Mouse (Mus musculus): Measurements from ENCODE around the gene Cks1b.

The Cks1b gene

DNA sequence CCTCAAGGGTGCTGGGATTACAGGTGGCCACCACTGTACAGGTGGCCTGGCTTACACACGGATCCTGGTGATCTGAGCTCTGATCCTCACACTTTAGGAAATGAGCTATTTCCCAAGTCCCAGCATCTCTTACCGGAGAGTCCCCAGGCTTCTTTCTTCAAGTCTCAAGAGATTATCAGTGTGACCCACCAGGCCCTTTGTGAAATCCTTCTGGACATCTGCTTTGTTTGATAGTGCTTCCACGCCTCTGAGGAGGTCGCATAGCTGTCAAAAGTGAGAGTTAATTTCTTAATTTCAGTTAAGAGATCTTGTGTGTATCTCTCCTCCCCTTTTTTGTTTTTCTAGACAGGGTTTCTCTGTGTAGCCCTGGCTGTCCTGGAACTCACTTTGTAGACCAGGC, 7.7 kb upstream of the Cks1b start:
- no peak for DNase-seq (ENCODE audit: low spot score in 2 of 2)

DNA sequence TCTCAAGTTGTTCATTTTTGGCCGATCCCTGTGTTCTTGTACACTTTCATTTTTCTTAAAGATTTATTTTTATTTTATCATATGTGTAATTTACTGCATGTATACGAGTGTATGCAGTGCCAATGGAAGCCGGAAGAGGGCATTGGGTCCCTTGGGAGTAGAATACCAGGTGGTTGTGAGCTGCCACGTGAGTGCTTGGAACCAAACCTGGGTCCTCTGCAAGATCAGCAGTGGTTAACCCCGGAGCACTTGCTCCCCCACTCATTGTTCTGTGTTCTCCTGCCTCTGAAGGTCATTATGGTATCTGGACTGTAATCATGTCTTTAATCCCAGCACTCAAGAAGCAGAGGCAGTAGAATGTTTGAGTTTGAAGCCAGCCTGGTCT, 7.0 kb upstream of the Cks1b start:
- no peak for DNase-seq (ENCODE audit: low spot score in 2 of 2)

DNA sequence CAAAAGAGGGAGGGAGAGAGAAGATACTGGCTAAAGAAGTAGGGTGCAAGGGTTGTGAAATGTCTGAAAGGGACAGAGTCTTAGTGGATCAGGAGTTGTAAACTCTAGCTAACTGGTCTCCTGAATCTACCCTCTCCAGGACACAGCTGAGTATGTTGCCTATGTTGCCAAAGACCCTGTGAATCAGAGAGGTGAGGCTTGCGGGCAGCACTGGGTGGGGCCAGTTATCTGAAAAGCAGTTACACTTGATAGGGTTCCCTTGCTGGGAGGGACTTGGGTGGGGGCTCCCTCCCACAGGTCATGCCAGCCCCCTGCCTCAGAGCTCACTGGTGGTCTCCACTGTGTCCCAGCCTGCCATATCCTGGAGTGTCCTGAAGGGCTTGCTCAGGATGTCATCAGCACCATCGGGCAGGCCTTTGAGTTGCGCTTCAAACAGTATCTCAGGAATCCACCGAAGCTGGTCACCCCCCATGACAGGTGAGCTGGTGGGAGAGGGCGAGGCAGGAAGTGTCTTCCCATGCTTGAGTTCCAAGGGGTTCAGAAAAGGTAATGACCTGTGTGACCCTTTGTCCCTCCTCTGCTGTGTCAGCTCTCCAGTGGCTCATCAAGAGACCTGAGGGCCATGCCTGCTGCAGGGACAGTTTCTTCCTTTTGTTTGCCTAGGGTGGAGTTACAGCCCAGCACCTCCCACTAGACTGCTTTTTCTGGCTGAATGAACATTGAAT, 6.4 kb upstream of the Cks1b start:
- DNase-seq (ENCODE audit: low spot score in 2 of 2): no peak

DNA sequence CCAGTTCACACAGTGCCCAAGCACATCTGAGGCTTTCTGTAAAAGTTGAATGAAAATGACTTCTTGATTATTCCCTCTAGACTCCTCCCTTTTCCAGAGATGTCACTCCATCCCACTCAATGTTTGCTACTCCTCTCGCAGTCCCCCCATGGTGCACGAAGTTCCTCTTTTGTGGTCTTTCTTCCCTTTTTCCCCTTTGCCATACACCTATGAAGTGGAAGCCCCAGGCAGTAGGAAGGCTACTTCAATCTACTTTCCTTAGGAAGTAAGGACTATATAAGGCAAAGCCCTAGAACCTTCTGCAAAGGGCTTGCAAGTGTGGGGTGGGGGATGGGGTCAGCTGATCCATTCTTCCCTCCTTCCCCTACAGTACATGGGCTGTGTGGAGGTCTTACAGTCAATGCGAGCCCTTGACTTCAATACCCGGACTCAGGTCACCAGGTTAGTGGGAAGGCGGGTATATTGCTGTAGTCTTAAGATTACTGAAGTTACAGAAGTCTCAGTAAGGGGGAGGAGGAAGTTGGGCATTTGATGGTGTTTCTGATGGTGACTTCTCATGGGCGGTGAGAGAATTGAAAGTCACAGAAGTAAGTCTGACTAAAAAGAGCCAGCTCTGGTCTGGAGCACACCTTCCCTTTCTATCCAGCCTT, 4.5 kb upstream of the Cks1b start:
- DNase-seq (ENCODE audit: low spot score in 2 of 2): no peak

DNA sequence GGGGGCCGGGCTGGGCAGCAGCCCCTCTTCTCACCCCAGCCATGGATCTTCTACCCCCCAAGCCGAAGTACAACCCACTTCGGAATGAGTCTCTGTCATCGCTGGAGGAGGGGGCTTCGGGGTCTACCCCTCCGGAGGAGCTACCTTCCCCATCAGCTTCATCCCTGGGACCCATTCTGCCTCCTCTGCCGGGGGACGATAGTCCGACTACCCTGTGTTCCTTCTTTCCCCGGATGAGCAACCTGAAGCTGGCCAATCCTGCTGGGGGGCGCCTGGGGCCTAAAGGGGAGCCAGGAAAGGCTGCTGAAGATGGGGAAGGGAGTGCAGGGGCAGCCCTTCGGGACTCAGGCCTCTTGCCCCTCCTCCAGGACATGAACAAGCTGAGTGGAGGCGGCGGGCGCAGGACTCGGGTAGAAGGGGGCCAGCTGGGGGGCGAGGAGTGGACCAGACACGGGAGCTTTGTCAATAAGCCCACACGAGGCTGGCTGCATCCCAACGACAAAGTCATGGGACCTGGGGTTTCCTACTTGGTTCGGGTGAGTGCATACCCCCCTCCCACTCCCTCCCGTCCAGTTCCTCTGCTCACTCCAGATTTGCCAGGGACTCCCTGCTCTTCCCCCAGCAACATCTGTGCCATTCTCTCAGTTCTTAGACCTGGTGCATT, 3.8 kb upstream of the Cks1b start:
- no peak for DNase-seq (ENCODE audit: low spot score in 2 of 2)

DNA sequence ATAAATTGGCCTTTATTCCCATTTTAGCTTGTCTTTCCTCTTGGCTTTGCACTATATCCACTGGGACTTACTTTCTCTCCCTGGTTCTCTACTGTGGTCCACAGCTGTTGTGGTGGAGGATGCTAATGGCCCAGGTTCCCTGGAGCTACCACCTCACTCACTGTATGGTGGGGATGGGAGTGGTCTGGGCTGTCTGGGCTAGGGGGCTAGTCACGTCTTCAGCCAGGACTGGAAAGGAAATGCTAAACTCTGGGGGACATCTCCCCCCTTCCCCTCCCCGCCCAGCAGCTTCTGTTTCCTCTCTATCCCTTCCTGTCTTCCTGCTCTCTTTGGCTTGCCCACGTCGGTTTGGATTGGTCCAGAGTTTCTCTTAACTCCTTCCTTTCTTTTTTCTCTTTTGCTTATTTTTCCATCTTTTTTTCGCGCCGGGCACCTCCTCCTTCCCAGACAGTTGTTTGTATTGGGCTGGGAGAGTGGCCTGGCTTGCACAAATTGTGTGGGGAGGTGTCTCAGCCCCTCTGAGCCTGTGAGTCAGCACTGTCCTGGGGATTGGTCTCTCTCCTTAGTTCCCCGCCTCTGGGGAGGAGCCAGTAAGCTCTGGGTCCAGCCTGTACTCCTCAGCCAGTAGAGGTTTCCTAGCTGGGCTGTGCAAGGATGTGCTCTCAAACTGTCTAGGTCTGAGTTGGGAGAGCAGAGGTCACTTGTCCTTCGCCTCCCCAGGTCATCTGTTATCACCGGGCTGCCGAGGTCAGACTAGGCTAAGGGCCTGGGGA, 3.0 kb upstream of the Cks1b start:
- peak; percentile 54 to 55 for DNase-seq (ENCODE audit: low spot score in 2 of 2)

DNA sequence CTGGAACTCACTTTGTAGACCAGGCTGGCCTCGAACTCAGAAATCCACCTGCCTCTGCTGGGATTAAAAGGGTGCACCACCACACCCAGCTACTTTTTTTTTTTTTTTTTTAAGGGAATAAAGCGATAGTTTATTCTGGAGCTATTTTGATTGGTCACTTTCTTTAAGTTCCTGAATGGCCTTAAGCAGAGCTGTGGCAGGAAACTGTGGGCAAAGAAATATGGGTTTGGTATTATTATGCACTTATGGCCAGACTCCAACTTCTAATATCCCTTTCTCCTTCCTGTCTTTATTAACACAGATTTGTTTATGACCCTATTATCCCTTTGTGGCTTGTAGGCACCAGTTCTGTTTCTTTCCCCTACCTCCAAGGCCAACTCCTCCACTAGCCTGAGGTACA, 2.2 kb upstream of the Cks1b start:
- DNase-seq (ENCODE audit: low spot score in 2 of 2): no peak

DNA sequence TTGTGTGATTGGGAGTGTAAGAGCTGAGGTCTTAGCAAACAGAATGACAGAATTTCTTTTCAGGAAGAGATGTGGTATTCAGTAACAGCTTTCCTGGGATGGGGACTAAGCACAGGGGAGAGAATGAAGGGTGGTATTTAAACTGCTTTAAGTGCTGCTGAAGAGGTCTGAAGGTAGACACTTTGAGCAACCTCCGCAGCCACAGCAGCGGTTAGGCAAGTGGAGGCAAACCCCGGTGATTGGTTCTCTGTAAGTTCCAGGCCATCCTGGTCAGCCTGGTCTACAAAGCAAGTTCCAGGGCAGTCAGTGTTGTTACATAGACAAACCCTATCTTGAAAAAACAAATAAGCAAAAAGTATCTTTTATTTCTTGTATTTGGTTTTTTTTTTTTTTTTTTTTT, 1.8 kb upstream of the Cks1b start:
- DNase-seq (ENCODE audit: low spot score in 2 of 2): no peak

DNA sequence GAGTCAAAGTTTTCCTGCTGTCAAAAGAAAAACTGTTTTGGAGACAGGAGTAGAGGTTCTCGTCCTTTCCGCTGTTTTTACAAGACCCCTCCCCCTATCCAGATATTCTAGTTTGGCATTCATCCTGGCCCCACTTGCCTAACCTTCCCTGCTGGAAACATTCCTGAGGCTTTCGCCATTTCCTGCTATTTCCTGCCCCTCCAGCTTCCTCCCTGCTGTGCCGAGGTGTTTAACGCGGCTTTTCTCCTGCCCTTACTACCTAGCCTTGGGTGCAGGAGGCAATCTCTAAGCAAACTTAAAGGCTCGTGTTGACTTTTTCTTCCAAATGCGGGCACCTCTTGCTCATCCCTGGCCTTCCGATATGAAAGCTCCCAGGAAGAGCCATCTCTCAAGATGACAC, 1.4 kb upstream of the Cks1b start:
- no peak for DNase-seq (ENCODE audit: low spot score in 2 of 2)

DNA sequence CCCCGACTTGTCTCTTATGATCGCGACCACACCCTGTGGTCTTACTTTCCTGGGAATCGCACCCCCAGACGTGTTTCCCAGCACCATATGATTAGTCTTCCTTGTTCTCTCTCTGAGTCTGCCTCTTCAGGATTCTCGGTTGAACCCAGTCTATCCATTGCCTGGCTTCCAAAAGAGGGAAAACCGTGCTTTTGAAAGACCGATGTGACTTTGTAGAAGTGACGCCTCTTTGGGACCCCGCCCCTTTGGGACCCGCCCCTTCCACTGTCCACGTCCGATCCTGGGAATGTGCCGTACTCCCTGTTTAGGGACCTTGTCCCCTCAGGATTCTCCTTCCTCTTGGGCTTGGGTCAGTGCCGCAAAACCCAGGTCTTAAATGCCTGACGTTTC, 673 bp upstream of the Cks1b start:
- DNase-seq (ENCODE audit: low spot score in 2 of 2): no peak

DNA sequence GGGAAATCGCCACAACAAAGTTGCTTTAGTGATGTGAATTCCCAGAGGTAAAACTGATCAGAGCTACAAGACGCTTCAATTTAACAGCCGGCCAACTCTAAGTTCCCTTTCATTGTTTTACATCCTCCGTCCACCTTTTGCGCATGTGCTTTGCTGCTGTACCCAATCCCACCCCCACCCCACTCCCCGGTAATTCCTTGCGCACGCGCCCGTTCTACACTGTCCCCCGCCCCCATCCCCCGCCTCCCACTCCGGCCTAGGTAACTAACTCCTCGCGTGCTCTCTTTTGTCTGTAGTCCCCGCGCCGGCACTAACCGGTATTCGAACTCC, 378 bp downstream of the Cks1b start:
- no peak for DNase-seq (ENCODE audit: low spot score in 2 of 2)

DNA sequence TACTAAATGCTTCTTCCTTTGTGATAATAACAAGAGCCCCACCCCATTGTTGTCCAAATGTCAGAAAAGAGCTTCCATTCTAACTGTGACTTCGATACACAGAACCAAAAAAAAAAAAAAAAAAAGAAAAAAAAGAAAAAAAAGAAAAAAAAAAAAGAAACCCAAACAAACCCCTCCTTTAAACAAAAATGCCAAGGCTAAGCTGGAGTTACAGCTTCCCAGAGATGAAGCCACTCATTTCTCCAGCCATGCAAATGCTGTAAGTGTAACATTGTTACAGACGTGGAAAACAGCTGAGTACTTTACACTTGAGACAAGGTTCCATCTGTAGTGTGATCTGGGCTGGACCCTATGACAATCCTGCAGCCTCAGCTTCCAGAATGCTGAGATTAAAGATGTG, 1.1 kb downstream of the Cks1b start:
- DNase-seq (ENCODE audit: low spot score in 2 of 2): no peak

DNA sequence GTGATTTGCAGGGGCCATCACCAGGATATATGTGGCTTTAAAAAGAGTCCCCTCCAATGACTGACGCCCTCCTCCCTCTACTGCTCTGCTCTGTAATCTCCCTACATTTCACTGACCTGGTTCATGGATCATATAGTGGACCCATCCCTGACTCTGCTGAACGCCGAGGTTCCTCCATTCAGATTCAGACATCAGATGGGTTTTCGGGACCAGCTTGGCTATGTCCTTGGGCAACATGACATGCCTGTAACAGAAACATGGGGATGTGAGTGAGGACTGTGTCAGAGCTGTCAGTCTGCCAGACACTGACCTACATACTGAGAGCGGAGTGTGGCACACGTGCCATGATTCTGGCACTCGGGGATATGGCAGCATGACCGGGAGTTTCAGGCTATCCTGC, 2.0 kb downstream of the Cks1b start:
- no peak for DNase-seq (ENCODE audit: low spot score in 2 of 2)

DNA sequence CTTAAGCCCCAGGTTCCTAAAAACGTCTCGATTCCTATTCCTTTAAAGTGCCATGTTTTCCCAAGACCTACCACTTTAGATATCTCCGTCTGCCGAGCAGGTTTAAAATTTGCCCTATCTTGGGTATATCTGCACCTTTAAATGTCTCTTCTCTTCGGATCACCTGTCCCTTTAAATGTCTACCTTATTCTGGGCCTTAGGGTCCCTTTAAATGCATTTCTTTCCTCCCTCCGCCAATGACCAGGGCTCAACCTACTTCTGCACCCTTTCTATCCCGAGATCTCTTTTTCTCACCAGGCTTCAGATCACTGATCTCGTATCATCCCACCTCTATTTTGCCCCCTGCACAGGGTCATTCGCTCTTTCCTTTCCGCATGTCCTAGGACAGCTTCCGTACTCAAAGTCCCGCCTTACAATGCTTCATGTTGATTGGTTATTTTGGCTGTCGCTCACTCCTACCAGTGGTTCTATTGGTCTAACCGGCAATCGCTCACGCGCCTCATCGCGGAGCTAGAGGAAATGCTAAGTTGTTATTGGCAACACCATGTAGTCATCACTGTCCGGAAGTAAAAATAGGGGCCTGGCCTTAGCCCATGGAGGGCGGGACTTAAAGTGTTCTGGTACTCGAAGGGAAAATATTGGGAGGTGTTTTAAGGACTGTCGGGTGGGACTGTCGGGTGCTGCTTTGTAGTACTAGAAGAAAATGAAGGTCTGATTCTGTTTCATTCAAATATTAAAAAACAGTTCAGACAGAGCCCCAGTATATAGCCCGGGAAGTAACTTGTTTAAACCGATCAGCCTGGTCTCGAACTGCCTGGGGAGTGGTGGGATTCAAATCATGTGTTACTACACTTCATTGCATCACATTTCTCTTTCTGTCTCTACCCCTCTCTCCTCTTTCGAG, 6.4 kb downstream of the Cks1b start, which contains the start of gene Flad1:
Gene Flad1 (minus strand): TSS at position 381 of the 904 bp plus-strand sequence.
- peak; percentile 100 for DNase-seq (ENCODE audit: low spot score in 2 of 2)

DNA sequence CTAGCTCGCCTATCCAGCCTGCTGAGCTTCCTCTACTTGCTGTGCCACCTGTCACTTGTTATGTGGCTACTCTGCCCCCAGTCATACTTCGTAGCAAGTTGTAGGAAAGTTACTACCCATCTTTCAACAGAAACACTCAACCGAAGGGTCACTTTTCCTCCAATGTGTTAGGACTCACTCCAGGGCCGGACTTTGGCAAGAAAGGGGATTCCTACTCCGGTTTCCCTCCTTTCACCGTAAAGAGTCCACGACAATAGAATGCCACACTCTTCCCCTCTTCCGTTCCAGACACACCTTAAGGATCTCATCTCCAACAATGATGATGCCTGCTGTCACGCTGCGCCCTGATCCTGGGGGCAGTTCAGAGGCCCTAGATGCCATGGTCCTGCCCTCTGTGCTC, 7.3 kb downstream of the Cks1b start:
- no peak for DNase-seq (ENCODE audit: low spot score in 2 of 2)

DNA sequence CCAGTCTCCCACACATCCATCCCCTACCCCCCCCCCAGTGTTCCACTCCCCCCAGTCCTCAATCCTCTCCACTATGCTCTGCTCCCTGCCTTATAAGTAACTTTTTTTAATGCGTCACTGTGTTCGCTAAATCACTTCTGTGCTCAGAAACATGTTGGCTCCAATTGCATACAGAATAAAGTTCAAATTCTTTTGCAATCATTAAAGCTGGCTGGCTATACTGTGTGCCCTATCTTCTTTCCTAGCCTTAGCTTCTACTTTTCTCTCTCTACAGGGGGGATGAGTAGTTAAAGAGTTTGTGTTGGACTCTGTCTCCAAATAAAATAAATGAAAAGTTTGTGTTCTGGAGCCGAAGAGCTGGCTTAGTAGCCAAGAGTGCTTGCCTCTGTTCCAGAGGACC, 8.5 kb downstream of the Cks1b start:
- no peak for DNase-seq (ENCODE audit: low spot score in 2 of 2)

DNA sequence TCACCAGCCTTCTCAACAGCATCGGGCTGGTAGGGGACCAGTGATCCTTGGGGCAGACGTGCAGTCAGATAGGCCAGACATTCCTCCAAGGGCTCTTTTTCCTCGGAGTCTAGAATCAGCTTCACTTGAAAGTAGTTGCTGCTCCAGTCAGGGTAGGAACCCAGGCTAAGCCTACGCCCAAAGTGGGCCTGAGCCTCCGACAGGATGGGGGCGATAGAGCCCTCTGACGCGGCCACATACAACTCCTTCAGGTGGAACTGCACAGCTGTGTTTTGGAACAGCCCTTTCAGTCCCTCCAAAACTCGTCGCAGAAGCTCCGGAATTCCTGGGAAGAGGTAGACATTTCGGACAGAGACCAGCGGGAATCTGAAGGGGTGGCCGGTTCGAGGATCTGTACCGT, 9.7 kb downstream of the Cks1b start:
- no peak for DNase-seq (ENCODE audit: low spot score in 2 of 2)

DNA sequence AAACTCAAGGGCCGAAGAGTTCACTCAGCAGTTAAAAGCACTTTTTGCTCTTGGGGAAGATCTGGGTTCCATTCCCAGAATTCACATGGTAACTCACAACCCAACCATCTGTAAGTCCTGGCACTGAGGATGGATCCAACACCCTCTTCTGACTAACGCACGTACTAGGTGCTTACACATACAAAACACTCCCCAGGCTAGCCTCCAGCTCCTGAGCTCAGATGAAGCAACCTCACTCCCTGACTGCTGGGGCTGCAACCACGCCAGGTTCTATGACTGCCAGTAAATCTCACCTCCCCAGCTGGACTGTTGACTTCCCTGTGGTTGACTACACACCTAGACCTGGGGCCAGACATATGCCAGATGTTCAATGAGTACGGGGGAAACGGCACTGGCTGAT, 11.3 kb downstream of the Cks1b start:
- no peak for DNase-seq (ENCODE audit: low spot score in 2 of 2)

DNA sequence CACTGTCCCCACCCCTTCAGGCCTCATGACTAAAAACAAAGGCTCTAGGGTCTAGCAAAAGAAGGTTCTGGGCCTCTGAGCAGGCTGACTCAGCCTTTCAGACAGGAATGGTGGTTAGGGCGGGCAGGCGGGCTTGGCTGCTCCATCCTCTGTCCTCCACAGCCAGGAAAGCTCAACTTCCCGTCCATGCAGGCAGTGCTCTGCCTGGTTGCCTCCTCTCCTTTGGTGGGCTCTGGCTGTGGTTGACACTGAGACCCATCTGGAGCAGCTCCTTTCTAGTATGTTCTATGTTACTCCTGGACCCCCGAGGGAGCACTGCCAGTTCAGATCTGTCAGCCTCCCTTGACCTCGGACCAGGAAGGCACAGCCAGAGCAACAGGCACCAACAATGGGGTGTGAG, 15.5 kb downstream of the Cks1b start, which contains the start of gene Lenep:
Gene Lenep (minus strand): TSS at position 101 of the 400 bp plus-strand sequence.
- no peak for DNase-seq (ENCODE audit: low spot score in 2 of 2)

DNA sequence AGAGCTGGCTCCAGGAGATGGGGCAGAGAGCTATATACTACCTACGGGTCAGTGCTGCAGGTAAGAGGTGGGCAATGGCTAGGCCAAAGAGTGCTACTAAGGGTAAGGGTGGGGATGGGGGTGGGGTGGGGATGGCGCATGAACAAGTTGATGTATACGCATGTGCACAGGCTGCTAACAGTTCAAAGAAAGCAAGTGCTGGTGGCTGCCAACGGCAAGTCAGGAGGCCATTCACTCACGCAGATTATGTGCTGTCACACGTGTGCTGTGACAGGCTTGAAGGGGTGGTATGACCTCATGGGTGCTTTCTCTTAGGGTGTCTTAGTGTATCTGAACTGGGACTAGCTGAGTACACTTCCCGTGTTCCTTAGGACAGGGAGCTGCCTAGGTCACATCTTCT, 16.9 kb downstream of the Cks1b start:
- DNase-seq (ENCODE audit: low spot score in 2 of 2): no peak

DNA sequence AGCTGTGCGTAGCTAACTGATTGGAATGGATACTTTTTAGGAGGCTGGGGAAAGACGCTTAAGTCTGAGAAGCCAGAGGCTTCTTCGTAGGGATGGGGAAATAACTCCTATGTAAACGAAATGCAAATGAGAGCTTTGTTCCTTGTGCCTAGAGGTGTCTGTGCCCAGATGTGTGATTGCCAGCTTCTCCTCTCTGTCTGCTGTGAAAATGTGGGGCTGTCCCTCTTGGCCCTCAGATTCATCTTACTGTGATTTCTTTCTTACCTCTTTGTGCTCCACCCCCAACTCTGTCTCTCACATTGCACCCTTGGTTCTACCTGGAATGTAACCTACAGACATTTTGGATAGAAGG, 21.6 kb downstream of the Cks1b start:
- no peak for DNase-seq (ENCODE audit: low spot score in 2 of 2)
